Mouse (Mus musculus) natural killer cell, adult 2 months (primary cell): ENCODE measurements around the gene Trim2.

Source experiments
- DNase-seq, 2 experiments: peaks; one replicate each; pipeline ENCODE4 v3.0.0; 2022; ENCODE audit warnings: low spot score in 2 of 2

Trim2 gene

DNA sequence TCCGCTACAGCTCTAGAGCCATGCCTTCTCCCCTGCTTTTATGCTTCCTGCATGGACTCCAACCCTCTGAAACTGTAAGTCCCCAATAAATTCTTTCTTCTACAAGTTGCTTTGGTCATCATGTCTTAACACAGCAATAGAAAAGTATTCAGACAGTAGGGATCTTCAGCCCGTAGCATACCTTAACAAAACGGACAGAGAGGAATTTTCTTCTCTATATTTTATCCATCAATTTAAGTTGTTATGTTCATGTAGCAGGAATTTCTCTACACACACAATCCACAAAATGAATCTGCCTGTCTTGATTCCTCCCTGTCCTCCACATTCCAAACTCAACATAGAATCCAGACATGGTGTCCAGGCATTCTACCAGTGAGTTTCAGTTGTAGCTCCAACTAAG, at the start of gene Trim2:
TSS of gene Trim2 (minus strand) at position 101 of the 400 bp plus-strand sequence.
- DNase-seq: no peak

- no peak for DNase-seq
These were observed 49.4 kb upstream of the Trim2 start for GRCm38 (mm10) chr3:84355930-84356689.

GRCm38 (mm10) chr3:84352353-84353034, 45.8 kb upstream of the Trim2 start:
- peak; percentile 49 to 61 for DNase-seq

GRCm38 (mm10) chr3:84350311-84350710, 43.6 kb upstream of the Trim2 start:
- DNase-seq: no peak

DNA sequence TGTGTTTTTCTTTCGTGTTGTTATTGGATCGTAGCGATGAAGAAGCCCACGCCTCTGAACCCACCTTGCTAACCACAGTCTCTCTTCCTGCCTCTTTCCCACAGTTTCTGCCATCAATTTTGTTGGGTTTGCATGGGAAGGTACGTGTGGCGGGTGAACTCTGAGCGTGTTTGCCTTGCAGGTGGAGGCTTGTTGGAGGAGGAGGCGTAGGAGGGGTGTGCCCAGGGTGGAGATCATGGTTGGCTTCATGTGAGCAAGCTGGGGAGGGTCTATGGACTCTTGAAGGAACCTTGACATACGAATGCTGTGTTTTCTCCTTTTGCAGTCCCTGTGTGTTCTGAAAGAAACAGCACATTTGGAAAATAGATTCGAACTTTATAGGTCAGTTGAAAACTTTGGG, 43.1 kb upstream of the Trim2 start:
- no peak for DNase-seq

DNA sequence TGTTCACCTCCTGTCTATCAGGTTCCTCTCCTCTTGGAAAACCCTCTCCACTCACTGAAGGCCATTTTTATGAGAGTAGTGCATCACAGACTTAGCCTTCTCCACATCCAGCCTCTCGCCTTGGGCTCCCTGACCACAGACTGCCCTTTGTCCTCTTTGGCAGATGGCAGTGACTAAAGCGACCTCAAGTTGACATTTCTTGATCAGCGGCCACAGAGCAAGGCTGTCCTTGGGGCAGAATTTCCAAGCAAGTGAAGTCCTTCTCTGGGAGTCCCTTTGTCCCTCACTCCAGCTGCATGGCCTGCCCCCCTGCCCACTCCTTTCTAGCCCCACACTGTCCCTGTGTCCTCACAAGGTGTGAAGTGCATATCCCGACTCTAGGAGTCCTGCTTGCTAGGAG, 40.7 kb upstream of the Trim2 start:
- no peak for DNase-seq

DNA sequence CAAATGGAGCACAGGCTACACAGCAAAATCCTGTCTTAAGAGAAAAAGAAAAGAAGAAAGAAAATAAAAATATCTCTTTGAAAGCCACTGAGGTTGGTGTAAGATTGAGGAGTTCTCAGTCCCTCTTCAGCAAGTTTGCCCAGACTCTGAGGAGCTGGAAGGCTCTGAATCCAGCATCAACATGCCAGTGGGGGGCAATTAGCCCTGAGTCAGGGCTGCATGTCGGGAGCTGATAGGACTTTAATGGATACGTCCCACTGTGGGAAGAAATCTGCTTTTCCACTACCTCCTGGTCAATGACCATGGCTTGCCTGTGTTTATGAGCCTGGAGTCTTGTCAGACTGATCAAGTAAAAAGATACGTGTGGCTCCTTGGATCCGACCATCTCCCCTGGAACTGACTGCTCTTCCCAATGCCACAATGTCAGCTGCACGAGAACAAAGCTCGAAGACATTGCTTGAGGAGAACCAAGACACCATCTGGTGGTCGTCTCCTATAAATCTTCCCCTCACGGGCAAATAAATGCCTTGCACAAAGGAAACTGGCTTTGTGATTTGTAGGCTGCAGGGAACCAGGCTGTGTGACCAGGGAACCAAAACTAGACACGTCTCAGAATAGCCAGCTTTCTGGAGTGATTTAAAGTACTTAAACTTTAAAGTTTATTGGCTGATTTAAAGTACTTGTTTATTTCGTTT, 39.9 kb upstream of the Trim2 start:
- DNase-seq: no peak

DNA sequence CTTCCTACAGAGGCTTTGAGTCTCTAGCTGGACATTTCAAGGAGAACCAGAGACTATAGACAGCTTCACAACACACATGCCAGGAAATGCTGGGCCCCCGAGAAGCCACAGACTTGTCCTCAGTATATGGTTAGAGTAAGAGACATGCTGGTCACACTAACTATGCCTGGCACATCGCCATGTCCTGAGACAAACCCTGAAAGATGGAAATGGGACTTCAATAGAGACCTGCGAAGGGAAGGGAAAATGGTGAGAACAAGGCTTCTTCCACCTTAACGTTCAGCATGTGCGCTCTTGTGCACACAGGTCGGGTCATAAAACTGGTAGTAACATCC, 38.9 kb upstream of the Trim2 start:
- peak in 1 of 2 experiments; percentile 14 for DNase-seq

DNA sequence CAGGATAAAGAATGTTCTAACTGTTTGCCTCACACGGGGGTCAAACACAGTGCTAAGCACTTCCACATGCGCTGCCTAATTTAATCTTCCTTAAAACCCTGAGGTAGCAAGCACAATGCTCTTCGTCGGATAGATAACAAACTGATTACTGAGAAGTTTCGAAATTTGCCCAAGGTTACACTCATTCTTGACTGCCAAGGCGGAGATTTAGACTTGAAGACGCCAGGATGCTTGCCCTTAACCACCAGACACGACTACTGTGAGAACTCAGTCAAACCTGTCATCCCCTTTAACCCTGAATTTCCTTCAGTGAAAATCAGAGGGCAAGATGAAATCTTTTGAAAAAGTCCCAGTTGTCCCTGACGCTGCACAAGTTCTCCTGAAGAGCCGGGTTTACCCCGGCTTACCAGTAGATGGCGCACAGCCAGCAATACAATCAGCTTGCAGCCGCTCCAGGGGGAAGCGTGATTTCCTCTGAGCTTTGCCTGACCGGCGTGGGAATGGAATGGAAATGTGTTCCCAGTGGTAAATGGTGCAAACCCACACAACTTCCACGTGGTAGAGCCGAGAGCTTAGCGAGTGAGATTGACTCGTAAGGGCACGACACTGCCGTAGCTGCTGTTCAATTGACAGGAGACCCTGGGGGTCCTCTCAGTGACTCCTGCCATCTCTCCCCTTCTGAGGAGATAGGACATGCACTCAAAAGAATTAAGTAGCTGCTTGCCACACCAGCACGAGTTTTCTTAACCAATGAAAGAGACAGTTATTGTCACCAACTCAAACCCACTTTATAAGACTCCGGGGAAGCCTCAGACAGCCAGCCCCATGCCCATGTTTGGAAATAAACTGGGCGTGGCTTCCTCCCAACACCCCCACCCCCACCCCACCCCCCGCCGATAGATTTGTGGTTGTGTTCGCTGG, 38.3 kb upstream of the Trim2 start:
- DNase-seq: peak; percentile 44 to 67

- DNase-seq: no peak
These were observed 36.4 kb upstream of the Trim2 start for GRCm38 (mm10) chr3:84343101-84343500.

DNA sequence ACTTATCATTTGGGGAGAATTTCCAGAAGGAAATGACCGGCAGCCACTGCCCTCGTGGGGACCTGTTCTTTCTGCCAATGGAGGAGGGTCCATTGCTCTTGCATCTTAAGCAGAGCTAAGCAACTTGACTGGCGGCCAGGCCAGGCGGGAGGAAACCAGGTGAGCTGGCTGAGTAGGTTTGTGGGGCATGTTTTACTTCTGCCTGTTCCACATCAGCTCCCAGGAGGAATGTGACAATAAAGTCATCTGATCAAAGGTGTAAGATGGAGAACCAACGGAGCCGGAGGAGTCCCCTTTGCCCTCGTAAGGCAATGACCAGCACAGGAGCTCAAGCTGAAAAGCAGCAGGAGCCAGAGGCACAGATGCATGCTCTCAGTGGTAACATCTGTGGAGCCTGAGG, 35.1 kb upstream of the Trim2 start:
- DNase-seq: no peak

- peak; percentile 20 to 37 for DNase-seq
These were observed 30.9 kb upstream of the Trim2 start for GRCm38 (mm10) chr3:84337585-84337984.

- DNase-seq: no peak
These were observed 29.7 kb upstream of the Trim2 start for GRCm38 (mm10) chr3:84336342-84336741.

GRCm38 (mm10) chr3:84335421-84336073, 28.9 kb upstream of the Trim2 start:
- DNase-seq: no peak

DNA sequence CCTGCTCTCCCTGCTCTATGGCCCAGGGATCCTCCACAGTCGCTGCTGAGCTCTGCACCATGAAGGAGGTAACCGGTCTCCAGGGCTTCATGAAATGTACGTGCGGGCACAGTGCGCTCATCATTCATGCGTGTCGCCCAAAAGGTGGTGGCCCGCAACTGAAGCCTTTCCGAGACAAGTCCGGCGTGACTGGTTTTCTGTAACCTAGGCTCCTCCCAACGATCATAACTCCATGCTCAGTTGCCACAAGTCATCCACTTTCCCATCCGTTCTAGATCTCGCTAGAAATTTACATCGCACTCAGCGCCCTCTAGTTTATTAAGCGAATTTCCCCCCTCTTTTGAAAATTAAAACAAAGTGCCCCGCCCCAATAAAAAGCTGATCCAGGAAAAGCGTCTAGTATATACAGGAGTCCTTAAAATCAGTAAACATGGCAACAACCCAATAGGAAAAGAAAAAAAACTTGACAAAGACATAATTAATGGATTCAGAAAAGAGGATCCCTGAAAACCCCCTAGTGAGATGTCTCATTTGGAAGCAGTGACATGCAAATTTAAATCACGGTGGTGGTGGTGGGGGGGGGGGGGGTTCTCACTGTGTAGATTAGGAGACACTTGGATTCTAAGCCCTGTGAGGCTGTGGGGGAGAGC, 28.2 kb upstream of the Trim2 start:
- no peak for DNase-seq

DNA sequence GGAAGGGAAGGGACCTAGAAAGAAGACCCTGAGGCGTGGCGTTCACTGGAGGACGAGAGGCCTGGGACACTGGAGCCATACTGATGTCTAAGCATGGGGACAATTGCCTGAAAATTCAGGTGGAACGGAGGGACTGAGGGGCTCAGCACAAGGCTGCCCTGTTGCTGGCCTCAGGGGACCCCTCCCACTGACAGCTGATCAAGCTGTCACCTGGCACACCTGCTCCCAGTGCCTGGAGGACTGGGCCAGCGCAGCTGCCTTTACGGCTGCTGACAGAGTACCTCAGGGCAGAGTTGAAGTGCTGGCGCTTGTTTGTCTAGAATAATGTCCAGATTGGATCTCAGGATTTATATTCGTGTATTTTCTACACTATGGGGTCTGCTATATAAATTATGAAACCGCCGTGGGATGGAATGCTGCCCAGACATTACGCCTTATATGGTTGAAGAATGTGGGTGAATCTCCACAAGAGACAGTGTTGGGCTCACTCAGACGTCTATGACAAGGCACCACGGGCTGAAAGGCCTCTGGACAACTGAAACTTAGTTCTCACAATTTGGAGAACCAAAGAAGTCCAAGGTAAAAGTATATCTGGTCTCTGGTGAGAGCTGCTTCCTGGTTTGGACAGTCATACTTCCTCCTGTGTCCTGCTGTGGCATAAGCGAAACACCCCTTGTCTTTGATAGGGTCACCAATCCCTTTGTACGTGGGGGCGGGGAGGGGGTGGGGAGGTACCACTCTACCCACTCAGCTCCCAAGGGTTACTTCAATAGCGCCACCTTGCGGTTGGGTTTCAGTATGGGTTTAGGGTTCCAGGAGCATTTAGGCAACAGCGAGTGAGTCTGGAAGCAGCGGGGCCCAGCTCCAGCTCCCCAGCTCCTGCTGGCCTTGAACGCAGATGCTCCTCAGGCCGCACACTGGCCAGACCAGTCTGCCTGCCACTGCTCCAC, 27.0 kb upstream of the Trim2 start:
- DNase-seq: peak; percentile 38 to 70

DNA sequence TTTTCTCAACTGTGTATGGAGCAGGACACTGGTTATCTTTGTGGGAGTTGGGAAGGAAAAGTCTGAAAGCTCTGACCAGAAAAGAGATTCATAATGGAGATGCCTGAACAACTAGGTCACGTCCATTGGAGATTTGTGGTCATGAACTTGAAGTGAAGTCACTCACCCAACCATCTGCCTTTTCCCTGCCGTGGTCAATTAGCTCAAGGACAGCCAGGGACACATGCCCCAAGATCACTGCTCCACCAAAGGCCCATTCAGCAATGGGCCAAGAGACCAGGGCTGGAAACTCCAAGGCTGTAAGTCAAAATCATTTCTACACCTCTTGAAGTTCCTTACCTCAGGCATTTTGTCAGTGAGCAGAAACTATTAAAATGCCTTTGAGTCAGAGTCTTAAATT, 23.5 kb upstream of the Trim2 start:
- no peak for DNase-seq

- DNase-seq: no peak
These were observed 18.3 kb upstream of the Trim2 start for GRCm38 (mm10) chr3:84324967-84325441.

DNA sequence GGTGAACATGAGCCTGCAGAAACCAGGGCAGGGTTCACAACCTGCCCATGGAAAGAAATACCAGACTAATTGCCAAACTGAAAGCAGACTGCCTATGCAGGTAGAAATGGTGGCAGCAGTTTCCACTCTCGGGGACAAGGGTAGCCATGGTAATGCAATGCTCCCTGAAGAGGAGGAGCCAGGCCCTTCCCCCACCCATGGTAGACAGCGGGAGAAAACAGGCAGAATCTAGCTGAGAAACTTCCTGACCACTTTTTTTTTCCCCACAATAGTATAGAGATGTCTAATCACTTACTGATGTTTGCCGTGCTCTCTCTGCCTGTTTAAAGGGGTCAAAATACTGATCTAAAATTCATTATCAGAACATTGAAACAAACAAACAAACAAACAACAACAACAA, 17.8 kb upstream of the Trim2 start:
- DNase-seq: no peak
